Mouse (Mus musculus) heart, postnatal 10 days (tissue): Measurements from ENCODE around the gene Zfp451. TPM values are rescaled to one million over a fixed set of nuclear protein-coding genes. Genes with fewer than 3 reads are reported as not detected.
A peak's percentile ranks its signal among the peaks of the same experiment; 100 is the strongest.
"Not testable (repeated sequence)": the region's sequence is repeated elsewhere in the genome, so short reads cannot be mapped to it uniquely, and the experiment has no call there.

ENCODE experiments used
- DNase-seq, 2 experiments: peaks; one replicate each; pipeline ENCODE4 v3.0.0; 2021
- intact Hi-C: fragments of 180-260 bp; cut with DNase I; formaldehyde crosslinking; loops from one replicate; pipeline ENCODE4 v1.15.1; 2025
- total RNA-seq, 2 experiments: library from RNA; stranded (reverse); gene quantifications; 2 replicates each; pipeline ENCODE4 v1.2.3; 2021

The Zfp451 gene
- 10 to 100 TPM; 19.6 to 21.5 TPM for total RNA-seq

DNA sequence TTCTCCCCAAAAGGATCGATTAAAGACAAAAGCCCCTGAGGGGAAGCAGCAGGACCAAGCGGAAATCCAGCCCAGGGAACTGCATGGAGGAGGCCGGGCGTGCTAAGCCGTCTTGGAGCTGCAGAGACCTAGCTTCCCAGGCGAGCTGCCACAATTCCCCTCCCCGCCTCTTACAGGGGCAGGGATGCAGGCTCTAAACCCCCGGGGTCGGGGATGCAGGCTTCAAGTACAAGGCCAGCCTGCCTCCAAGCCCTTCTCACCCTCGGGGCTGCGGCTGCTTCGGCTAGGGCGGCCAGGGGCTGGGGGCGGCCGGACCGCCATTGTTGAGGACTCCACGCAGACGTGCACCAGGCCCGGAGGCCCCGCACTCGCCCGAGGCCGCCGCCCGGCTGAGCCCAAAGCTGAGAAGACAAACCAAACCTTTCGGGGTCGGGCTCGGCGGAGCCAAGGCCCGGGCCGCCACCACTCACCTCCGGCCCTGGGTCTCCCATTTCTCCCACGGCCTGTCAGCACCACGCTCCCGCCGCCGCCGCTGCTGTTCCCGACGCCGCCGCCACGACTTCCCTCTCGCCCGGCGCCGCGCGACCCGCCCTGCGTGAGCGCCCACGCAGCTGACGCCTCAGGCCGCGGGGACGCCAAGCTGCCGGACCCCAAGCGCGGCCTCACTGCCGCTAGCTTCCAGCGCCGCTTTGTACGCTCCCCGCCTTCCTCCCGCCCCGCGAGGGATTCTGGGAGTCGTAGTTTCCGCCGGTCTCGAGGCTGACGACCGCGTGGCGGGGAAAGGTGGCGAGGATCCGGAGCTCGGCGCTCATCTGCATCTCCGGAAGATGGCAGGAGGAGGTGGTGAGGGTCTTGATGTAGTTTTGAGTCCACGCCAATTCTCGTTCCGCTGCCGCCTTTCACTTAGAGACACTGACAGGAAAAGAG is at the start of gene Zfp451:
Zfp451 (minus strand) TSS at position 728 of the 927 bp plus-strand sequence.
- intact Hi-C loops, result loop anchor here (5.0 to 10.0 kb wide), 2 partner anchors 57 to 621 kb away; partner anchors contain the start of genes Bag2, Ccdc115 and Imp4
- peak; percentile 93 to 94 for DNase-seq

DNA sequence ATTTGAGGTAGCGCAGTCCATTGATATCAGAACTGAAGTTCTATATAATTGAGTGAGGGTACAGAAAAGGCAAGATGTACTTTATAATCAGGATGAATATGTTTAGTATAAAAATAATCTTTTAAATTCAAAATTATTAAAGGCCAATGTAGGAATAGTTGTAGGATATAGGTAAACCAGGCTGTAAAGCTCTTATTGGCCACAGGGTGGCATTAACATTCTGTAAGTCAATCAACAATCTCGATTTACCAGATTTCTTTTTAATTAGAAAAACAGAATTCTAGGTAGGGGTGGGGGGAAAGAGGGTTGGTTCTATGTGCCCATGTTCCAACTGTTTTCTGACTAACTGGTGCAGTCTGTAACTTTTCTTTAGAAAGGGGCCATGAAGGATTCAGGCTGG is 32.4 kb upstream of the Zfp451 start:
- DNase-seq, result no peak
- intact Hi-C loops, result no loop called here

GRCm38 (mm10) chr1:33843823-33844222 is 29.4 kb upstream of the Zfp451 start:
- no peak for DNase-seq
- intact Hi-C loops, result no loop called here

DNA sequence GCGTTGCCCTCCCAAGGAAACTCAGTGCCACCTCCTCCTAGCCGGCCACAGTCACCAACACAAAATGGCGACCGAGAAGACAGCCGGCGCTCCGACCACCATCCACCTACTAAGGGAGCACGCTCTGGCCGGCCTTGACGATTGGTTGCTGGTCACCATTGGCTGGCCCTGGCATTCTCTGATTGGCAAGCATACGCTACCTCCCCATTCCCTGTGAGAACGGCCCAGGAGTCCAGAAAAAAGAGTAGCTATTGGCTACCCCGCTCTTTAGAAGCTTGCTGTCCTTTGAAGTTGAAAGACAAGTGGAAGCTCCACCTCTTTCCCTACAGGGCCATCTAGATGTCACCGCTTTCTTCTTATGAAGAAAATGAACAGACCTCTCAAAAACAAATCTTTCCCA is 24.6 kb upstream of the Zfp451 start:
- intact Hi-C loops, DNase-seq: not testable (repeated sequence)

GRCm38 (mm10) chr1:33830586-33830985 is 16.2 kb upstream of the Zfp451 start:
- DNase-seq, result no peak
- intact Hi-C loops, result no loop called here

- intact Hi-C loops, result loop anchor here (10.0 kb wide), 1 partner anchor 617 kb away; the partner anchor contains the start of genes Ccdc115 and Imp4
These were observed 3.5 kb upstream of the Zfp451 start for GRCm38 (mm10) chr1:33817931-33818330.

GRCm38 (mm10) chr1:33813495-33813867 is 914 bp downstream of the Zfp451 start:
- intact Hi-C loops, result loop anchor here (5.0 to 10.0 kb wide), 2 partner anchors 56 to 621 kb away; partner anchors contain the start of genes Bag2, Ccdc115 and Imp4
- DNase-seq, result no peak

More at GRCm38 (mm10) chr1:33817931-33818330, 3.5 kb upstream of the Zfp451 start:
- DNase-seq, result no peak

DNA sequence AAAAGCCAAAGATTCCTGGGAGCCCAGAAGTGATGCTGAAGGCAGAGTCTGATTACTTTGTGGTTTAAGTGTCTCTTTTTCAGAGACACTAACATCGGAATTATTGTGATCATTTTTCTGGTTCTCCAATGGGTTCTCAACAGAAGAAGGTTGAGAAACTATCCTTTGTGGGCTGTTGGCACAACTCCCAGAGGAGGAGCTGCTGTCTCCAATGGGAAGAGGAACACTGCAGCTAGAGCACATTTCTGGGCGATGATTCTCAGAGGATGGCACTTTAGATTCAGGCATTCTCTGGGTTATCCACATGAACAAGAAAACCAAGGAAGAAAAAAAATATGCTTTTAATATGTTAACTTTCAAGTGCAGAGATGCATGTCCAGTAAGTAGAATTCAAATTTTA is 11.1 kb downstream of the Zfp451 start:
- no peak for DNase-seq
- intact Hi-C loops, result no loop called here

GRCm38 (mm10) chr1:33799620-33800019 is 14.8 kb downstream of the Zfp451 start:
- no peak for DNase-seq
- intact Hi-C loops, result no loop called here

DNA sequence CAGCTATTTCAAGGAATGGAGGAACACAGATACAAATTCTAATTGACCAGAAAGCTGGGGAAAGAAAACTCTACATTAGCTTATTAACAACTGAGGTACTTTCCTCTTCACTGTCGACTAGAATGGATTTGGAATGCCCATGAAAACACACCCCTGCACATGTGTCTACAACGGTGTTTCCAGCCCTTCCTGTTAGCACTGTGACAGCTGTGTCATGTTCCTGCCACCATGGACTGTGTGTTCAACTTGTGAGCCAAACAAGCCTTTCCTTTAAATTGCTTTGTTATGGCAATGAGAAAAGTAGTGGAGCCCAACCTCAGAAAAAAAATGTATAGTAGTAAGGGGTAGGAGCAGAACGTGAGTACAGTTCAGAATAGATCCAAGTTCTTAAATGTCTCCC is 25.9 kb downstream of the Zfp451 start:
- peak; percentile 16 to 20 for DNase-seq
- intact Hi-C loops, result no loop called here

GRCm38 (mm10) chr1:33788072-33788471 is 26.3 kb downstream of the Zfp451 start:
- intact Hi-C loops, result no loop called here
- DNase-seq, result no peak

DNA sequence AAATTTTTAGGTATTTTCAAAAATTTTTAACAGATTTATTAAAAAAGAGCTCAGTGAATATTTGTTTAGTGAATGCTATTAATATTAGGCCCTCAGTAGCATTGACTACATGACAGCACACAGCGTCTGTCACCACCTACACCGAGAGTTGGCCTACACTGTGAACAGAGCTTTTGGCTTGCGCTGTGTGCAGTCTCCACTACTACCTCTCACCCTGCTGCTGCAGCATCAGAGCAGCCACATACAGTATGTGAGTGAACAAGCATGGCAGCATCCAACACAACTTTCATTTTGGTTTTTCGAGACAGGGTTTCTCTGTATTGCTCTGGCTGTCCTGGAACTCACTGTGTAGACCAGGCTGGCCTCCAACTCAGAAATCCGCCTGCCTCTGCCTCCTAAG is 29.8 kb downstream of the Zfp451 start:
- DNase-seq, result no peak
- intact Hi-C loops, result no loop called here

DNA sequence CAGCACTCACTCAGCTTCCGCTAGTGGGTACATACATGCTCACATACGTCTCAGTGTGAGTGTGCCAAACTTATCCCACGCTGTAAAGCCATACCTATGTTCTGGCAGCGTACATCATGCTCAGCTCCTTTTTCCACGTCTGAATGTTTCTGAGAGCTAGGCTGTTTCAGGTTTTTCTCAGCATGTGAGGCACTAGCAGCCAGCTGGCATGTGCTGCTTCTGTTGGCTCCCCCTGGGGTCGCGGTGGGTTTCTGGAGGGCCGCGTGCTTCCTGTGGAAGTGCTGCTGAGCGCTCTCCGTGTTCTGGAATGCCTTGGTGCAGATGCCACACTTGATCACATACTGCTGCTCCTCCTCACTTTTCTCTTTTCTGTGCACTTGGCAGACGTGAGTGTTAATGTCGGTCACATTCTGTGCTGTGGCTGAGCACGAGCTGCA is 38.2 kb downstream of the Zfp451 start:
- DNase-seq, result no peak
- intact Hi-C loops, result no loop called here

DNA sequence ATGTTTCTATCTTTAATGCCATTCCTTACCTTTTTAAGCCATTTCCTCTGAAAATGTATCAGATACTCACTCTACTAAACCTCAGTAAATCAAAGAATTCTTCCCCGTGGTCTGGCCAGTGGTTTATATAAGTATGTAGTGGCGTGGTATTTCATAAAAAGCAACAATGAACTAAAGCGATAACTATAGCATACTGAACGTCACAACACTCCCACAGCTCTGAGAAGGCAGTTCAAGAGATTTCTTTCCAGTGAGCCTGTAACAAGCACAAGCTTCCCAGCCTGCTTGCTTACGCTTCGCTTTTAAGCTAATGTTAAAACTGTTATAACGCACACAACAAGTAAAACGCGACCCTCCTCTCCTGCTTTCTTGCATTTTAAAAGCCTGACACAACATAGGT is 42.3 kb downstream of the Zfp451 start:
- intact Hi-C loops, result no loop called here
- DNase-seq, result no peak

- DNase-seq, result no peak
- intact Hi-C loops, result no loop called here
These were observed 42.8 kb downstream of the Zfp451 start for GRCm38 (mm10) chr1:33771621-33772020.

DNA sequence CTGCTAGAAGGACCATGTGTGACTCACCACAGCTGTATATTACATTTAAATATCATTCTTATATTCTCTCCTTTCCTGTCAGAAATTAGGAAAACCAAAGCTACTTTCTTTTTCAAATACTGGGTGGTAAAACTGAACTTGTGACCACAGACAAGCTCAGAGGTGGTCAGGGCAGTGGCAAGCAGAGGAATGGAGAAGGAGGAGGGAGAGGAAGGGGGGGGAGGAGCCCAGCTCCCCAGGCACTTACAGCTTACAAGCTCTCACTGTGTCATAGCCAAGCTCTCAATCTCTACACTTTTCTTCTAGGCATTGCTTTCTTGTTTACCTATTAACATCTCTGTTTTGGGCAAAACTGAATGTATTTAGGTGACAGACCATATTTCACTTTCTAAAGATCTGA is 45.6 kb downstream of the Zfp451 start:
- no peak for DNase-seq
- intact Hi-C loops, result no loop called here

GRCm38 (mm10) chr1:33768091-33768787 is 46.2 kb downstream of the Zfp451 start:
- intact Hi-C loops, result no loop called here
- DNase-seq, result no peak

- no peak for DNase-seq
- intact Hi-C loops, result no loop called here
These were observed 47.6 kb downstream of the Zfp451 start for GRCm38 (mm10) chr1:33766520-33767508.

DNA sequence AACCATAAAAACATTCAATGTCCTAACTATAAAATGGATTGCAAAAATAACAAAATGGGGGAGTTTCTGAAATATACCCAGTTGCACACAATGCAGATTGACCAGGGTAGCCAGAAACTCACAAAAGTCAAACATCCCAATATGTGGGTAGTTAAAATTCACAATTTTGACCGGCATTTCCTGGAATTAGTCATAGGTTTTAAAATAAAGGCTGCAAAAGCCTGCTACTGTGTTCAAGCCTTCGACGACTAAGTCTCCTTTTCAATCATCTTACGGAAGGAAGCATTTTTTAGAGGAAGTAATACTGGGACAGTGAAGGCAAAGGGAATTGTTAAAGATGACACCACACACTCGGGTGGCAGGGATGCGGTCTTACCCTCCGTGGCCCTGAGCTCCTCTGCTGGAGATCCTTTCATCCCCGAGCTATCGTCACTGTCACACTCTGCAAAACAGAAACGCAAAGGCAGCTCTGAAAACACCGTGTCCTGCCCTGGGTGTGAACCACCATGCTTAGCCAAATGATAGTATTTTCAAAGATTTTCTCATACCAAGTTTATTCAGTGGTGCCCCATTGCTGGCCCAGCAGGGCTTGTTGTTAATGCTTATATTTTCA is 48.8 kb downstream of the Zfp451 start:
- no peak for DNase-seq
- intact Hi-C loops, result no loop called here

DNA sequence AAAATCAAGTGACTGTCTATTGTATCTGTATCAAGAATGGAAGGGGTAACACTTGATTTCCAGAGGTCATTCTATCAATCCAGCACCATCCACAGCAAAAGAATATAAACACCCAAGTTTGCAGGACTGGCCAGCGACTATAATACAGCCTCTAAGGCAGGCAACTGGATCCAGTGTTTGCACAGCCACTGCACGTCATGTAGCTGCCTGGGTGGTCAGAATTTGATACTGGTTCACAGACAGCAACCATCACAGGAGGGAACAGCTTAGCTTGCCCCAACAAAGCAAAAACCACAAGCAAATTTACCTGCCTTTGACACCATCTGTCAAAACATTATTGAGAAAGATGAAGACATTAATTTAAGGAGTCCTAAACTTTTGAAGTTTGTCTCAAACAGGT is 50.6 kb downstream of the Zfp451 start:
- no peak for DNase-seq
- intact Hi-C loops, result no loop called here
